Mouse (Mus musculus) E14TG2a.4 (cell line): ENCODE measurements around the gene Gnai2.
A peak's percentile ranks its signal among the peaks of the same experiment; 100 is the strongest.

Experiments
- H3K27me3 ChIP-seq: 2 replicates; pipeline ENCODE4 v1.6.1; 2014; ENCODE audit warnings: low read length, control low read depth; ENCODE audit not compliant: insufficient read depth
- H3K36me3 ChIP-seq: 2 replicates; pipeline ENCODE4 v1.6.1; 2014; ENCODE audit warnings: low read length, control low read depth; ENCODE audit not compliant: insufficient read depth
- H3K4me1 ChIP-seq: replicated peaks from 2 replicates; pipeline ENCODE4 v1.6.1; 2014; ENCODE audit warnings: low read depth, low read length, control low read depth
- H3K4me3 ChIP-seq: replicated peaks from 2 replicates; pipeline ENCODE4 v1.5.1; 2014; ENCODE audit warnings: mild to moderate bottlenecking, low read length
- H3K9me3 ChIP-seq: 2 replicates; pipeline ENCODE4 v1.6.1; 2014; ENCODE audit warnings: low read length, control low read depth
- CTCF ChIP-seq: conservative IDR thresholded peaks from 2 replicates; pipeline ENCODE4 v1.5.1; 2014; ENCODE audit warnings: low read length
- NANOG ChIP-seq: IDR thresholded peaks from 2 replicates; pipeline ENCODE4 v1.6.1; 2014; ENCODE audit warnings: borderline replicate concordance, low read length, mixed read lengths
- POU5F1 ChIP-seq: IDR thresholded peaks from 2 replicates; pipeline ENCODE4 v1.6.1; 2014; ENCODE audit warnings: low read length, borderline replicate concordance

Gnai2 gene

DNA sequence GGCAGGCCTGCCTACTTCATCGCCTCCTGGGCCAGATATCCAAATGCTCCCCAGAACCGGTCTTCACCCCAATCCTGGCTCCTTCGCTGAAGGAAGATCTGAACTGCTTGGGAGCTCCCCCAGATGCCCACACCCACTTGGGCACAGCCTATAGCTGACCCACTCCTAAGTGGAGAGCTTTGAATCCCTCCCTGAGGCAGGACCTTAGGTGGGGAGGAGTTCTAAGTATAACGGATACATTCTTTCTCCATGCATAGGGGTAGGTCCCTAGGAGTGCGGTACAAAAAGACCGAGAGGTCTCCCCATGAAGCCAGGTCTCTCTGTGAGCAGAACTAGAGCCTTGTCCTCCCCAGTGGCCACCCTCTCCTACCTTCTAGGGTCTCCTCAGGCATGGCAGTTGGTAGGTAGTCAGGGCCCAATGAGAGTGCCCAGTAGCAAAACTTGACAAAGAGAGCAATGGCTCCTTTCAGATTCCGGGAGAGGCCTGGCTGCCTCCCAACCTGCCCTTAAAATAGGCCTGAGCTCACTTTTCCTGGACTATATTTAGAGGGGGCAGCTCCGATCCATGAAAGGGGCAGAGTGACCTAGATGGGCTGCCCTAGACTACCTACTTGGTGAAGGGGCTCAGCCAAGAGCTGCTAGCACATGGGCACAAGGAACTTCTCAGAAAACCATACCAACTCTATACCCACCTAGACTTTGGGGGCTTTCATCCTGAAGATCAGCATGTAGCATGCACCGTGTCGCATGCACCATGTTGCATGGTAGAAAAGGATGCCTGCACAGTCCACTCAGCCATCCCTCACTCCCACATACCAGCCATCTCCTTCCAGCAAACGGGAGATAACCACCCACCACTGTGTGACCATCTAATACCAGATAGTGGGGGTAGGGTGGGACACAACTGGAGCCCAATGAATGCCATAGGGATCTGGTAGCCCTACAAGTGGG, 38.3 kb downstream of the Gnai2 start:
- peaks cover 39% of the 10 kb centered on the region for H3K36me3 ChIP-seq
- peaks cover 67% of the 10 kb centered on the region for H3K27me3 ChIP-seq
- H3K4me1 ChIP-seq, result peaks cover 69% of the 10 kb centered on the region
- TF ChIP-seq NANOG, result no peak
- no peak for TF ChIP-seq CTCF
- no peak for TF ChIP-seq POU5F1
- no peak overlapping the region for H3K4me3 ChIP-seq
- H3K9me3 ChIP-seq, result no peaks in the 10 kb centered on the region

- H3K4me1 ChIP-seq, result peaks cover 69% of the 10 kb centered on the region
- no peak for TF ChIP-seq POU5F1
- peak; percentile 99 for TF ChIP-seq NANOG
- TF ChIP-seq CTCF, result no peak
- H3K27me3 ChIP-seq, result peaks cover 43% of the 10 kb centered on the region
- H3K36me3 ChIP-seq, result peaks cover 63% of the 10 kb centered on the region
- H3K4me3 ChIP-seq, result 0 out of 2 replicates have a peak overlapping the region, but pooled peaks have one; percentile 15
- H3K9me3 ChIP-seq, result no peaks in the 10 kb centered on the region
Measured at GRCm38 (mm10) chr9:107594281-107595062, 40.7 kb downstream of the Gnai2 start.

- Histone ChIP-seq H3K4me1 (peaks cover 69% of the 10 kb centered on the region), H3K36me3 (peaks cover 73% of the 10 kb centered on the region), H3K9me3 (no peaks in the 10 kb centered on the region), H3K27me3 (peaks cover 32% of the 10 kb centered on the region), H3K4me3 (peak overlapping the region; percentile 15; the same call in 1 of the 2 replicates)
- TF ChIP-seq NANOG (no peak), CTCF (no peak), POU5F1 (no peak)
Measured at GRCm38 (mm10) chr9:107593101-107593976, 41.8 kb downstream of the Gnai2 start.

GRCm38 (mm10) chr9:107590773-107591060, 44.5 kb downstream of the Gnai2 start:
- Histone ChIP-seq H3K36me3 (peaks cover 69% of the 10 kb centered on the region), H3K9me3 (no peaks in the 10 kb centered on the region), H3K27me3 (peaks cover 6% of the 10 kb centered on the region), H3K4me1 (peaks cover 77% of the 10 kb centered on the region), H3K4me3 (0 out of 2 replicates have a peak overlapping the region, but pooled peaks have one; percentile 10)
- TF ChIP-seq POU5F1 (no peak), CTCF (no peak), NANOG (no peak)

GRCm38 (mm10) chr9:107590058-107590772, 45.0 kb downstream of the Gnai2 start:
- TF ChIP-seq CTCF (no peak), POU5F1 (no peak), NANOG (no peak)
- Histone ChIP-seq H3K9me3 (no peaks in the 10 kb centered on the region), H3K36me3 (peaks cover 66% of the 10 kb centered on the region), H3K4me3 (0 out of 2 replicates have a peak overlapping the region, but pooled peaks have one; percentile 10), H3K27me3 (peaks cover 3% of the 10 kb centered on the region; the same call in 1 of the 2 replicates), H3K4me1 (peaks cover 81% of the 10 kb centered on the region)

DNA sequence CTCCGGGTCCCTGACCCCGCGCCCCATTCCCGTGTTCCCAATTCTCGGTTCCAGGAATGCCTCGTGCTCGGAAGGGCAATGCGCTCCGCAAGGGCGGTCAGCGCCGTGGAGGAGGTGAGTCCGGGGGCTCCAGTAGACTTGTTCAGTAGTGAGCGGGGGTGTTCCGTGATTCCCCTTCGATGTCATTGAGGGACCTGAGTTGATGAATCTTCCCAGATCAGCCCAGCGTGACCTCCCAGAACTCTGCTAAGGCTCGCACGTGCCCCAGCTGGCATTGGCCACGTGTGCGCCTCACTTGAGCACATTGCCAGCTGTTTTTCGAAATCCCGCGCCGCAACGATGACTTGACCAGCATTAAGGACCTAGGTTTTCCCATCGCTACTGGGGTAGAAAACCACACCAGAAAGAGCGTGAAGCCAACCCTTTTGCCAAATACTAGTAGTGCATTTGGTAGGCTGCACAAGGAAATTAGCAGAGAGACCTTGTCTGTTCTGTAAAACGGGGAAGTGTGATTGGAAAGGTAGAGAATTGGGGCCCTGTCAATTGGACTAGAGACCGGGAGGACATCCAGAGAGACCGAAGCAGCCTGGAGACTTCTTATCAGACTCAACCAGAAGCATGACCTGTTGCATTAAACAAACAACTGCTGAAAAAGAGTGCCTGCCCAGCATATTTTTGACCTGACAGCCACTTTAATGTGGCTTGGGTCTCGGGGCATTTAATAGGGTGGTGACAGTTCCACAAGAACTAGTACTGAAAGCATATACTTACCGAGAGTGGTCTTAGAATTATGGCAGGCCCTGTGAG, 47.1 kb downstream of the Gnai2 start:
- peaks cover 3% of the 10 kb centered on the region; the same call in 1 of the 2 replicates for H3K27me3 ChIP-seq
- peak overlapping the region; percentile 94 for H3K4me3 ChIP-seq
- TF ChIP-seq CTCF (no peak), POU5F1 (no peak), NANOG (no peak)
- peaks cover 61% of the 10 kb centered on the region for H3K36me3 ChIP-seq
- H3K9me3 ChIP-seq, result no peaks in the 10 kb centered on the region
- H3K4me1 ChIP-seq, result peaks cover 61% of the 10 kb centered on the region

DNA sequence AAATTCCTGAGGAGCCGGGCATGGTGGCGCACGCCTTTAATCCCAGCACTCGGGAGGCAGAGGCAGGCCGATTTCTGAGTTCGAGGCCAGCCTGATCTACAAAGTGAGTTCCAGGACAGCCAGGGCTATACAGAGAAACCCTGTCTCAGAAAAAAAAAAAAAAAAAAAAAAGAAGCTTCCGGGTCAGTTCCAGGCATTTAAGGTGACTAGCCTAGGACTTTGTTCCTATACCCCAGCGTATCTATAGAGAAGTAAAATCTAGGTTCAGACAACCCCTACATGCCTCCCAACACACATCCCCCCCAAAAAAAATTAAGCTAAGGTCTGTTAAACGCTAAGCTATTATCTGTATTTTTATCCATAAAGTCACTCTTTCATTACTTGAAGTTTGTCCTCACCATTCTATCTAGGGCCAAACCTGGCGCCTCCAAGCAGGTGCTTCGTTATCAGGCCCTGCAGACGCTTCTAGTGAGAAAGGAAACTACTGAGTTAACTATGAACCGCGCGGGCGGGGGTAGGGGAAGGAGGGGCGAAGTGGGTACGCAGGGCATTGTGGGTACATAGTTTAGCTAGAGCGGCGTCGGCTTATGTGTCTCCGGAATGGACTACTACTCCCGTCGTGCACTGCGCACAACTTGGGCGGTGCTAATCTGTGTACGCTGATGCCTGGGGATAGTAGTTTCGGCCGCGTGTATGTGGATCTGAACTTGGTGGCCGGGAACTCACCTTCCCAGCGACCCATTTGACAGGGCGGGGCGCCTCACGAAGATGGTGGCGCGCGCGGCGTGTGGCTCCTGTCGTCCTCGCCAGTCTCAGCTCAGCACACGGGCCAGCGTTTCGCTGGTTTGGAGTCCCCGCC, 48.0 kb downstream of the Gnai2 start, which contains the start of gene Ifrd2:
Gene Ifrd2, plus strand, starts transcription at position 669 of the 859 bp plus-strand sequence.
- peaks cover 61% of the 10 kb centered on the region for H3K36me3 ChIP-seq
- TF ChIP-seq NANOG, result no peak
- no peaks in the 10 kb centered on the region for H3K9me3 ChIP-seq
- H3K4me1 ChIP-seq, result peaks cover 62% of the 10 kb centered on the region
- peak within 1 kb of the TSS; percentile 94 for H3K4me3 ChIP-seq
- H3K27me3 ChIP-seq, result peaks cover 2% of the 10 kb centered on the region; the same call in 1 of the 2 replicates
